ENCODE assay signal across 10 mouse cellular contexts in genomic region chr16:92475093-92475860, GRCm38 (mm10). TPM values are rescaled to one million over a fixed set of nuclear protein-coding genes. Genes with fewer than 3 reads are reported as not detected.
A peak's percentile ranks its signal among the peaks of the same experiment; 100 is the strongest.
DNase-seq lines count a peak whose midpoint lies in the region; ATAC-seq and TF ChIP-seq lines count a peak whose summit lies in the region.
"Had no signal": no experiment of that assay in that cellular context is flagged by ENCODE, and none has a peak within 500 bp of the region (broad histone marks: within the 10 kb centered on the region; RNA-seq: fewer than 3 reads in every experiment).

No protein-coding gene starts in this region.

- H3K36me3 ChIP-seq in hindbrain, embryonic 10.5 days, result no peaks in the 10 kb centered on the region
- H3K36me3 ChIP-seq in hindbrain, embryonic 16.5 days (ENCODE audit: control insufficient read depth, insufficient read depth, low read length), result no peaks in the 10 kb centered on the region
- no peaks in the 10 kb centered on the region for H3K36me3 ChIP-seq in intestine, postnatal 0 days (ENCODE audit: control insufficient read depth, insufficient read depth)

- peaks cover 12% of the 10 kb centered on the region; the same call in 1 of the 2 replicates for H3K4me1 ChIP-seq in hindbrain, embryonic 10.5 days (replicated peaks)
- no peaks in the 10 kb centered on the region for H3K4me1 ChIP-seq in hindbrain, embryonic 16.5 days (ENCODE audit: control insufficient read depth, insufficient read depth, low read depth, low read length)
- H3K4me1 ChIP-seq in intestine, postnatal 0 days (replicated peaks; ENCODE audit: control insufficient read depth, insufficient read depth, low read length), result no peaks in the 10 kb centered on the region

- no peaks in the 10 kb centered on the region for H3K9me3 ChIP-seq in hindbrain, embryonic 10.5 days
- no peaks in the 10 kb centered on the region for H3K9me3 ChIP-seq in hindbrain, embryonic 16.5 days (ENCODE audit: control insufficient read depth, low read length)
- H3K9me3 ChIP-seq in intestine, postnatal 0 days (ENCODE audit: control insufficient read depth), result no peaks in the 10 kb centered on the region

- TF ChIP-seq CTCF in intestine, postnatal 0 days (IDR thresholded peaks at IDR 0.05; ENCODE audit: low read depth), result no peak

- ATAC-seq in hindbrain, embryonic 16.5 days, result no peak
- ATAC-seq in intestine, postnatal 0 days, result peak; percentile 86

- H3K4me3 ChIP-seq in hindbrain, embryonic 10.5 days, result no peak overlapping the region
- no peak overlapping the region for H3K4me3 ChIP-seq in hindbrain, embryonic 16.5 days (ENCODE audit: low read length)
- H3K4me3 ChIP-seq in intestine, postnatal 0 days (ENCODE audit: low read depth, low read length), result 0 out of 2 replicates have a peak overlapping the region, but pooled peaks have one; percentile 16

- 59% methylated on average over 25 of the region's 25 CpGs for WGBS in hindbrain, embryonic 10.5 days
- 59% methylated on average over 25 of the region's 25 CpGs for WGBS in hindbrain, embryonic 16.5 days
- WGBS in intestine, postnatal 0 days, result 38% methylated on average over 24 of the region's 25 CpGs

- DNase-seq in hindbrain, embryonic 10.5 days (ENCODE audit: low spot score), result peak; percentile 44
- peak; percentile 79 for DNase-seq in MEL-GATA-1-ER (ENCODE audit: extremely low read depth, low read depth)
- DNase-seq in lung, postnatal 36 days, result peak; percentile 53
- no peak for DNase-seq in gastrocnemius, postnatal 10 days
- DNase-seq in adrenal gland, adult 2 months, result no peak
- DNase-seq in spleen, postnatal 36 days (ENCODE audit: low spot score in 2 of 2), result no peak
- DNase-seq: right cerebral cortex, adult 18-20 months had no signal

- peaks cover 17% of the 10 kb centered on the region for H3K27me3 ChIP-seq in hindbrain, embryonic 10.5 days (ENCODE audit: insufficient read depth, poor library complexity, severe bottlenecking)
- H3K27me3 ChIP-seq in hindbrain, embryonic 16.5 days (replicated peaks; ENCODE audit: control insufficient read depth, insufficient read depth, low read length), result 0 out of 2 replicates have a peak, but pooled peaks cover 3% of the 10 kb centered on the region
- 0 out of 2 replicates have a peak, but pooled peaks cover 2% of the 10 kb centered on the region for H3K27me3 ChIP-seq in intestine, postnatal 0 days (replicated peaks; ENCODE audit: control insufficient read depth, insufficient read depth, low read length)

- no peak overlapping the region for H3K4me2 ChIP-seq in hindbrain, embryonic 16.5 days (ENCODE audit: low read length)
- H3K4me2 ChIP-seq in intestine, postnatal 0 days (replicated peaks; ENCODE audit: low read depth), result peak overlapping the region; percentile 50

- H3K27ac ChIP-seq in hindbrain, embryonic 10.5 days, result no peak overlapping the region
- no peak overlapping the region for H3K27ac ChIP-seq in hindbrain, embryonic 16.5 days (ENCODE audit: low read depth, low read length)
- peak overlapping the region; percentile 66 for H3K27ac ChIP-seq in intestine, postnatal 0 days (ENCODE audit: low read depth, low read length)

- H3K9ac ChIP-seq in hindbrain, embryonic 16.5 days (ENCODE audit: low read depth, low read length), result no peak overlapping the region
- H3K9ac ChIP-seq in intestine, postnatal 0 days (ENCODE audit: low read depth, low read length), result no peak overlapping the region

RNA-seq across cellular contexts. Expression of gene Rcan1, which starts 4.6 kb away (rescaled TPM):
- polyA plus RNA-seq in hindbrain, embryonic 10.5 days (2016; fragmentation: Nextera tagmentation; extraction: Ambion mirVana), result 39.3 and 39.6 TPM in 2 replicates
- 75.7 and 85.5 TPM in 2 replicates for polyA plus RNA-seq in hindbrain, embryonic 16.5 days (2015; fragmentation: Nextera tagmentation; extraction: Ambion mirVana)
- polyA plus RNA-seq in intestine, postnatal 0 days (2015; fragmentation: Nextera tagmentation; extraction: Ambion mirVana), result 52.0 and 86.5 TPM in 2 replicates
- 10 to 100 TPM; 45.3 to 51.6 TPM for total RNA-seq in gastrocnemius, postnatal 10 days (2021)
- 10 to 100 TPM; 15.8 to 23.2 TPM for total RNA-seq in adrenal gland, adult 2 months (2021)
- polyA plus RNA-seq in adrenal gland, adult 2 months (2012; rRNA removed), result 4.7 and 5.4 TPM in 2 replicates

RNA-seq across cellular contexts. Expression of gene Clic6, which starts 10.3 kb away (rescaled TPM):
- polyA plus RNA-seq in hindbrain, embryonic 10.5 days (2016; fragmentation: Nextera tagmentation; extraction: Ambion mirVana), result 5.4 and 9.3 TPM in 2 replicates
- 7.8 and 7.9 TPM in 2 replicates for polyA plus RNA-seq in hindbrain, embryonic 16.5 days (2015; fragmentation: Nextera tagmentation; extraction: Ambion mirVana)
- 70.7 and 77.8 TPM in 2 replicates for polyA plus RNA-seq in intestine, postnatal 0 days (2015; fragmentation: Nextera tagmentation; extraction: Ambion mirVana)
- under 1 TPM; 0.14 to 0.16 TPM for total RNA-seq in gastrocnemius, postnatal 10 days (2021)
- under 1 TPM in 1 of 2 experiments, not detected in 1; 0.55 TPM for total RNA-seq in adrenal gland, adult 2 months (2021)
- polyA plus RNA-seq in adrenal gland, adult 2 months (2012; rRNA removed), result 0.08 and 0.21 TPM in 2 replicates
- total RNA-seq: hematopoietic stem cell, adult 5-6 weeks had no signal

Comparison
In these comparisons a context has a peak if more than half of its experiments do, and no peak if none do; other contexts are left out.
1. DNase-seq: peak in hindbrain, embryonic 10.5 days (single experiment), MEL-GATA-1-ER (single experiment) and lung, postnatal 36 days (single experiment); none in gastrocnemius, postnatal 10 days (single experiment), adrenal gland, adult 2 months (single experiment) and spleen, postnatal 36 days (0 of 2).